Mouse (Mus musculus) left cerebral cortex, adult 2 months (tissue): Measurements from ENCODE around the gene Tbc1d14. TPM values are rescaled to one million over a fixed set of nuclear protein-coding genes. Genes with fewer than 3 reads are reported as not detected.

ENCODE experiments used
- DNase-seq, 2 experiments: peaks; one replicate each; pipeline ENCODE4 v3.0.0; 2021 to 2022; ENCODE audit warnings: low spot score in 2 of 2, mixed read lengths in 1 of 2; ENCODE audit errors: extremely low spot score in 1 of 2
- H3K27ac ChIP-seq: fragments of 200-600 bp; 2 replicates; pipeline ENCODE4 v1.8.1; 2022
- H3K4me3 ChIP-seq: fragments of 200-600 bp; 2 replicates; pipeline ENCODE4 v1.8.1; 2022
- CTCF ChIP-seq: fragments of 200-600 bp; IDR thresholded peaks from 2 replicates; pipeline ENCODE4 v1.8.1; 2022; ENCODE audit warnings: antibody characterized with exemption, mild to moderate bottlenecking, moderate library complexity
- intact Hi-C: fragments of 180-260 bp; cut with DNase I; formaldehyde crosslinking; loops from one replicate; pipeline ENCODE4 v1.15.1; 2025
- total RNA-seq, 2 experiments: library from RNA; stranded (reverse); gene quantifications; 2 replicates each; pipeline ENCODE4 v1.2.3; 2021

Gene Tbc1d14
- total RNA-seq, 2 experiments from 2014 or later: 82.0 to 82.4 TPM

- H3K27ac ChIP-seq: no peak overlapping the region
- intact Hi-C loops: no loop called here
- no peak overlapping the region for H3K4me3 ChIP-seq
- DNase-seq: no peak
- TF ChIP-seq CTCF: no peak
These were observed 43.8 kb downstream of the Tbc1d14 start for GRCm38 (mm10) chr5:36549243-36549642.

- DNase-seq: no peak
- H3K27ac ChIP-seq: no peak overlapping the region
- TF ChIP-seq CTCF: no peak
- H3K4me3 ChIP-seq: no peak overlapping the region
- intact Hi-C loops: no loop called here
These were observed 48.3 kb downstream of the Tbc1d14 start for GRCm38 (mm10) chr5:36544765-36545164.

- H3K4me3 ChIP-seq: no peak overlapping the region
- no peak overlapping the region for H3K27ac ChIP-seq
- no peak for TF ChIP-seq CTCF
- DNase-seq: no peak
- intact Hi-C loops: no loop called here
These were observed 52.1 kb downstream of the Tbc1d14 start for GRCm38 (mm10) chr5:36540928-36541327.

- peak; percentile 90 for TF ChIP-seq CTCF
- Histone ChIP-seq H3K27ac (no peak overlapping the region), H3K4me3 (no peak overlapping the region)
- DNase-seq: peak; percentile 44 to 62
- intact Hi-C loops: no loop called here
These were observed 54.4 kb downstream of the Tbc1d14 start for GRCm38 (mm10) chr5:36538576-36539187.

- Histone ChIP-seq H3K27ac (no peak overlapping the region), H3K4me3 (no peak overlapping the region)
- no peak for TF ChIP-seq CTCF
- intact Hi-C loops: no loop called here
- no peak for DNase-seq
These were observed 56.7 kb downstream of the Tbc1d14 start for GRCm38 (mm10) chr5:36536424-36536823.

- intact Hi-C loops: no loop called here
- TF ChIP-seq CTCF: no peak
- DNase-seq: no peak
- no peak overlapping the region for H3K27ac ChIP-seq
- H3K4me3 ChIP-seq: no peak overlapping the region
These were observed 57.5 kb downstream of the Tbc1d14 start for GRCm38 (mm10) chr5:36535438-36536176.

- no peak for DNase-seq
- TF ChIP-seq CTCF: no peak
- intact Hi-C loops: no loop called here
- H3K4me3 ChIP-seq: no peak overlapping the region
- no peak overlapping the region for H3K27ac ChIP-seq
These were observed 58.5 kb downstream of the Tbc1d14 start for GRCm38 (mm10) chr5:36534455-36535030.

GRCm38 (mm10) chr5:36530129-36530751, 62.8 kb downstream of the Tbc1d14 start:
- Histone ChIP-seq H3K4me3 (peak overlapping the region; percentile 84), H3K27ac (peak overlapping the region; percentile 89)
- intact Hi-C loops: loop anchor here (1.0 kb wide), 1 partner anchor 52 kb away; no protein-coding TSS in a partner anchor
- TF ChIP-seq CTCF: no peak
- peak; percentile 93 to 95 for DNase-seq

- TF ChIP-seq CTCF: no peak
- intact Hi-C loops: loop anchor here (1.0 to 2.0 kb wide), 2 partner anchors 53 to 219 kb away; partner anchors contain the start of gene Bloc1s4
- Histone ChIP-seq H3K27ac (peak overlapping the region; percentile 89), H3K4me3 (peak overlapping the region; percentile 84)
- no peak for DNase-seq
These were observed 63.4 kb downstream of the Tbc1d14 start for GRCm38 (mm10) chr5:36529698-36530097.

GRCm38 (mm10) chr5:36526921-36527320, 66.2 kb downstream of the Tbc1d14 start:
- DNase-seq: no peak
- no peak overlapping the region for H3K4me3 ChIP-seq
- TF ChIP-seq CTCF: no peak
- intact Hi-C loops: no loop called here
- H3K27ac ChIP-seq: peak overlapping the region; percentile 16; the same call in 1 of the 2 replicates

GRCm38 (mm10) chr5:36526274-36526673, 66.8 kb downstream of the Tbc1d14 start:
- Histone ChIP-seq H3K4me3 (no peak overlapping the region), H3K27ac (no peak overlapping the region)
- no peak for DNase-seq
- TF ChIP-seq CTCF: peak; percentile 54
- intact Hi-C loops: no loop called here

- DNase-seq: no peak
- H3K27ac ChIP-seq: no peak overlapping the region
- no peak overlapping the region for H3K4me3 ChIP-seq
- intact Hi-C loops: no loop called here
- no peak for TF ChIP-seq CTCF
These were observed 67.9 kb downstream of the Tbc1d14 start for GRCm38 (mm10) chr5:36525216-36525615.
